Mouse (Mus musculus) midbrain, embryonic 14.5 days (tissue): ENCODE data around the gene Ccnb3. TPM values are rescaled to one million over a fixed set of nuclear protein-coding genes. Genes with fewer than 3 reads are reported as not detected.
A peak's percentile ranks its signal among the peaks of the same experiment; 100 is the strongest.

Experiments
- ATAC-seq: fragments of 200-750 bp; cut with Nextera tagmentation; 2 replicates; pipeline ENCODE4 v1.8.0; 2017; ENCODE audit warnings: moderate number of reproducible peaks, moderate library complexity; ENCODE audit not compliant: low FRiP score, low TSS enrichment
- DNase-seq: peaks from one replicate; pipeline ENCODE4 v3.0.0-alpha.2; 2015
- H3K27ac ChIP-seq: fragments of 300-500 bp; sonication (generic); replicated peaks from 2 replicates; pipeline ENCODE4 v1.5.1; 2014; ENCODE audit warnings: mild to moderate bottlenecking, low read depth, low read length, moderate library complexity
- H3K27me3 ChIP-seq: fragments of 300-500 bp; sonication (generic); 2 replicates; pipeline ENCODE4 v1.6.1; 2014; ENCODE audit warnings: low read length, control low read depth, mixed read lengths; ENCODE audit not compliant: control insufficient read depth, insufficient read depth
- H3K36me3 ChIP-seq: fragments of 300-500 bp; sonication (generic); 2 replicates; pipeline ENCODE4 v1.6.1; 2014; ENCODE audit warnings: low read length, control low read depth; ENCODE audit not compliant: control insufficient read depth, insufficient read depth
- H3K4me1 ChIP-seq: fragments of 300-500 bp; sonication (generic); 2 replicates; pipeline ENCODE4 v1.6.1; 2014; ENCODE audit warnings: mild to moderate bottlenecking, antibody characterized with exemption, low read length, control low read depth; ENCODE audit not compliant: control insufficient read depth, insufficient read depth
- H3K4me2 ChIP-seq: fragments of 300-500 bp; sonication (generic); 2 replicates; pipeline ENCODE4 v1.6.1; 2014; ENCODE audit warnings: mild to moderate bottlenecking, low read length, moderate library complexity
- H3K4me3 ChIP-seq: fragments of 300-500 bp; sonication (generic); replicated peaks from 2 replicates; pipeline ENCODE4 v1.5.1; 2014; ENCODE audit warnings: low read depth, low read length
- H3K9ac ChIP-seq: fragments of 300-500 bp; sonication (generic); replicated peaks from 2 replicates; pipeline ENCODE4 v1.6.1; 2014; ENCODE audit warnings: mild to moderate bottlenecking, low read length, moderate library complexity
- H3K9me3 ChIP-seq: fragments of 300-500 bp; sonication (generic); 2 replicates; pipeline ENCODE4 v1.6.1; 2016; ENCODE audit warnings: low read length, control low read depth, mixed read lengths; ENCODE audit not compliant: control insufficient read depth
- WGBS: fragments of 180-500 bp; shearing (Covaris S2); extraction: QIAGEN DNeasy Blood & Tissue Kit; methylation state at CpG from one replicate; pipeline ENCODE4 v1.1.7; 2014; 5-methylcytosine and 5-hydroxymethylcytosine counted together
- polyA plus RNA-seq: library from polyadenylated mRNA; unstranded; fragments of >200 nt; fragmentation: Nextera tagmentation; extraction: Ambion mirVana; gene quantifications from 2 replicates; pipeline ENCODE4 v1.2.1, GENCODE M21; 2014

Ccnb3 gene
- not detected in 2 replicates for polyA plus RNA-seq

DNA sequence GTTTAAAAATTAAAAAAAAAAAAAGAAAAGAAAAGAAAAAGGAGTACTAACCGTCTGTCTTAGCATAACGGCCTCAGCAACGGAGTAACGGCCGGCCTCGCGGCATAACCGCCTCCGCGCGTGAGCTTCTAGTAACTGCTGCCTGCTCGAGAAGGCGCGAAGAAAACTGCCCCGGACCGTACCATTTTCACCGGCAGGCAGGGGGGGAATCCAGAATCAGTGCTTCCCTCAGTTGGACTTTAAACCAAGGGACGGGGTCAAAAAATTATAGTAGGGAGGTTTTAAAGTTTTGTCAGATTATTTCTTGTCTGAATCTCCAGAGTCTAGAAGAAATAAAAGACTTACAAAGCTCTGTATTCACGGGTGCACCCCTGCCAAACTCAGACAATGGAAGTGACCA, at the start of gene Ccnb3:
Gene Ccnb3 (minus strand): TSS at position 101 of the 400 bp plus-strand sequence.
- 95% methylated on average over 19 of the region's 19 CpGs for WGBS
- Histone ChIP-seq H3K4me3 (no peak within 1 kb of the TSS), H3K9ac (no peak within 1 kb of the TSS), H3K36me3 (no peaks in the 10 kb centered on the region), H3K27me3 (no peaks in the 10 kb centered on the region), H3K27ac (no peak within 1 kb of the TSS), H3K9me3 (no peaks in the 10 kb centered on the region), H3K4me2 (no peak within 1 kb of the TSS), H3K4me1 (no peaks in the 10 kb centered on the region)
- DNase-seq (no peak), ATAC-seq (no peak)

DNA sequence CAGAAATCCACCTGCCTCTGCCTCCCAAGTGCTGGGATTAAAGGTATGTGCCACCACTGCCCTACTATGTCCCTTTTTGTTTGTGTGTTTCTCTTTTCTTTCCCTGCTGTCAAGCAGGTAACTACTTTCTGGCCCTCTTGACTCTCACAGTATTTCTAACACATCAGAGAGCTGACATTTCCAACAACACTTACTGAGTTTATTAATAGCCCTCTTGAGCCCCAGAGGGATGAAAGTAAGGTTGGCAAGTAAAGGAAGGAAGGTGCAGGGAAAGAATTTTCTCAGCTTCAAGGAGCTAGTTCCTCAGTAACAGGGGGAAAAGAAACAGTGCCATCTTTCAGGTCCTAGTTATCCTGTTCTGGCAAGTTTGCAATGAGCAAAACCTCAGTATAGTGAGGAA, 48.9 kb upstream of the Ccnb3 start:
- no peak overlapping the region for H3K4me3 ChIP-seq
- DNase-seq (no peak), ATAC-seq (no peak)
- no peaks in the 10 kb centered on the region for H3K9me3 ChIP-seq
- H3K4me1 ChIP-seq = no peaks in the 10 kb centered on the region
- no peak overlapping the region for H3K9ac ChIP-seq
- no peaks in the 10 kb centered on the region for H3K36me3 ChIP-seq
- no peaks in the 10 kb centered on the region for H3K27me3 ChIP-seq
- no peak overlapping the region for H3K4me2 ChIP-seq
- H3K27ac ChIP-seq = no peak overlapping the region

DNA sequence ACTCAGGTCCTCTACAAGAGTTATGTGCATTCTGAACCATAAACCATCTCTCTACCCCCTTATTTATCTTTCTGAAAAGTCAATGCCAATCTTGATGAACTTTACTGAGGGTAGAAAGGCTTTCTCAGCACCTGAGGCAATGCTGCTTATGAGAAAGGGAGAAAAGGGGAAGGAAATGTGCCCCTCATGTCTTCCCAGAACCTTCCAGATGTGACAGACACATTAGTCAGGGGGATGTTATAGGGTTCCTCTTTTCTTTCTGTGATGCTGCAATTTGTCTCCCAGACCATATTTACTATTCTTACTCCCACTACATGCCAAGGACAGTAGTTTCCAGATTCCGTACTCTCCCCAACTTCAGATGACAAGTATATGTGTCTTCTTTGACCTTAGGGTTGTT, 44.5 kb upstream of the Ccnb3 start:
- DNase-seq = no peak
- Histone ChIP-seq H3K36me3 (no peaks in the 10 kb centered on the region), H3K27me3 (no peaks in the 10 kb centered on the region), H3K4me1 (no peaks in the 10 kb centered on the region), H3K9ac (no peak overlapping the region), H3K27ac (no peak overlapping the region), H3K4me3 (no peak overlapping the region), H3K9me3 (no peaks in the 10 kb centered on the region), H3K4me2 (no peak overlapping the region)
- 87% methylated on average over 1 of the region's 1 CpGs for WGBS
- no peak for ATAC-seq

DNA sequence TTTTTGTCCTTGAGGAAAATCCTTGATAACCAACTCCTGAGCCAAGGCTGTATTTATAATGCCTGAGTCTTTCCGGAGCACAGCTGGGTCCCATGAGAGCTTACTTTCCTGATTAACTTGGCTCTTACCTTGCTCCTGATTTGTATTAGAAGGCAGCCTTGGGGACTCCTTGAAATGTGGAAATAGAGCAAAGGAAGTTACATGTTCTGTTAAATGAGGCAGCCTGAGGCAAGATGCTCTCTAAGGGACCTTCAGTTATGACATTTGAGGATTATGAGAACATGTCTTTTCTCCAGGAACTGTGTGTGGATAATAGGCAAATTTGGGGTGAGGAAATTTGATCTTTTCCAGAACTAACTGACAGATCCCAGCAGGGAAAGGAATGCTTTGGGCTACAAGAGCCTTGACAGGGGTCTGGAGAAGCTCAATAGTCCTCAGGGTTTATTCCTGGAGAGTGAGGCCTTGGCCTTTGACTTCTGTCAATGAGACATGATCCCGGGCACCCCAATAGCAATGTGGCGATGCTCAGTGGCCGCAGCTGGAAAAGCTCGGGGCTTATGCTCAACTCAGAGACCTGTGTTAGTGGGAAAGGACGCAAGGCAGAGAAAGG, 38.5 kb upstream of the Ccnb3 start:
- H3K4me1 ChIP-seq = no peaks in the 10 kb centered on the region
- no peak overlapping the region for H3K27ac ChIP-seq
- DNase-seq (peak; percentile 4), ATAC-seq (no peak)
- no peak overlapping the region for H3K9ac ChIP-seq
- no peaks in the 10 kb centered on the region for H3K36me3 ChIP-seq
- 78% methylated on average over 6 of the region's 6 CpGs for WGBS
- no peaks in the 10 kb centered on the region for H3K27me3 ChIP-seq
- no peak overlapping the region for H3K4me3 ChIP-seq
- H3K9me3 ChIP-seq = no peaks in the 10 kb centered on the region
- H3K4me2 ChIP-seq = no peak overlapping the region

DNA sequence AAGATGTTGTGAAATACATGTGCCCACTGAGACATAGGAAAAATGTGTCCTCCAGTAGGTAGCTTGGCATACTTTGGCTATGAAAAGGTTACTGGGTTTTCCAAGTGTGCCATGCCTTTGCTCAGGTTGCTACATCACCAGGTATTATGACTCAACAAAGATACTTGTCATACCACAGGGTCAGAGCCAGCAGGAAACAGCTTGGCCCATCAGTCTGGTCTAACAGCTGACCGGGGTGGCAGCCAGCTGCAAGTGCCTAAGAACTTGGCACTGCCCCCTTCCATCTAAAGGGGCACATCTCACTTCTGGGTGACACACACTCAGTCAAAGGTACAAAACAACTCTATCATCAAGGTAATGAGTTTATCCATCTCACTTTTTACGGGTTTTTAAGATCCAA, 26.6 kb upstream of the Ccnb3 start:
- Histone ChIP-seq H3K9ac (no peak overlapping the region), H3K4me1 (no peaks in the 10 kb centered on the region), H3K27me3 (no peaks in the 10 kb centered on the region), H3K4me3 (no peak overlapping the region), H3K9me3 (no peaks in the 10 kb centered on the region), H3K27ac (no peak overlapping the region), H3K36me3 (no peaks in the 10 kb centered on the region), H3K4me2 (no peak overlapping the region)
- WGBS = 81% methylated on average over 2 of the region's 2 CpGs
- DNase-seq (no peak), ATAC-seq (no peak)

DNA sequence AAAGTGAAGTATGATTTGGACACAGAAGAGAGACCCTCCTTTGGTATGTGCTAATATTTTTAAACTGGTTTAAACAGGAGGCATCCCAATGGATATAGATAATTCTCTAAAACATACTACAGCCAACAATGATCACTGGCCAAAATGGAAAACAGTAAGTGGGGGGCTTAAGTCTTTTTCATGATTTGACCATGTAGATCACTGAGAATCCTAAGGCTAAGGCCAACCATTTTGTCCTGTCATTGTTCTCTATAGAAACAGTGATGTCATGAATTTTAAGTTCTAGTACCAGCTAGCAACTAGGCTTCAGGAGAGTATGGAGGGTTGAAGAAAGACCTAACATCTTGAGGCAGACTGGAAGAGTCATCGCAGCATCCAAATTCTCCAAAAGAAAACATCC, 25.8 kb upstream of the Ccnb3 start, which contains the start of gene Akap4:
Gene Akap4 (plus strand): TSS at position 301 of the 400 bp plus-strand sequence.
- no peak for ATAC-seq

DNA sequence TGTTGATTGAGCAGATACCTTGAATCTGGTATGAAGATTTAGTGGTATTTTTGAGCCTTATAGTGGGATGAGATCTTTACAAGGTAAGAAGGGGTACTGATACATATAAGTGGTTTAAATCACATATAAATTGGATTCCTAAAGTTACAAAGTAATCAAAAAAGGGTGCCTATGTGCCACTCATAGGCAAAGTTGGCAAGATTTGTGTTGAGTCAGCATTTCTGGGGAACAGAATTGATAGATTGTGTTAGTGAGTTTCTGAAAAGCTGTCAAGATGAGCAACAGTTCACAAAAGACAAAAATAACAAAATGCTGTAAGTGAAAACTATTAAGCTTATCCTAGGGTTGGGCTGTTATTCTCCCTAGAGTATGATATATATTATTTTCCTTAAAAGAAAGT, 22.7 kb upstream of the Ccnb3 start:
- no peak overlapping the region for H3K9ac ChIP-seq
- ATAC-seq (no peak), DNase-seq (no peak)
- no peak overlapping the region for H3K4me3 ChIP-seq
- no peaks in the 10 kb centered on the region for H3K9me3 ChIP-seq
- H3K4me2 ChIP-seq = no peak overlapping the region
- H3K27me3 ChIP-seq = no peaks in the 10 kb centered on the region
- no peaks in the 10 kb centered on the region for H3K36me3 ChIP-seq
- no peak overlapping the region for H3K27ac ChIP-seq
- H3K4me1 ChIP-seq = no peaks in the 10 kb centered on the region

More for the DNA sequence above, 25.8 kb upstream of the Ccnb3 start, which contains the start of gene Akap4:
- Histone ChIP-seq H3K9me3 (no peaks in the 10 kb centered on the region), H3K4me2 (no peak within 1 kb of the TSS), H3K27ac (no peak within 1 kb of the TSS), H3K27me3 (no peaks in the 10 kb centered on the region), H3K4me1 (no peaks in the 10 kb centered on the region), H3K9ac (no peak within 1 kb of the TSS), H3K36me3 (no peaks in the 10 kb centered on the region), H3K4me3 (no peak within 1 kb of the TSS)
- WGBS = 100% methylated on average over 1 of the region's 1 CpGs
- DNase-seq = no peak

DNA sequence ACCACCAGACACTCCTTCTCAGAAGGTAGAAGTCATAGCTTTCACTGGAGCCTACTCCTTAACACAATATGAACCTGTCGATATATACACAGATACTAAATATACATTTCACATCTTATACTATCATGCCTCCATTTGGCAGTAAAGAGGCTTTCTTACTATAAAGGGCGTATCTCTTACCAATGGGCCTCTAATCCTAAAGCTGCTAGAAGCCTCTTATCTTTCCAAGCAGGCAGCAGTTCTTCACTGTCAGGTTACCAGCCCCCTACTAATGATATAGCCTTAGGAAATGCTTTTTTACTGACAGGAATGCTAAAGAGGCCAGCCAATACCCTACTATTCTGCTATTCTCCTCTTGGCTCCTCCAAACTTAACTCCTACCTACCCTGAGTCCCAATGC, 16.2 kb upstream of the Ccnb3 start:
- ATAC-seq = no peak
- Histone ChIP-seq H3K9ac (no peak overlapping the region), H3K36me3 (no peaks in the 10 kb centered on the region), H3K27me3 (no peaks in the 10 kb centered on the region), H3K9me3 (no peaks in the 10 kb centered on the region), H3K4me3 (no peak overlapping the region), H3K4me2 (no peak overlapping the region), H3K27ac (no peak overlapping the region), H3K4me1 (no peaks in the 10 kb centered on the region)
- WGBS = 78% methylated on average over 2 of the region's 2 CpGs
- DNase-seq = peak; percentile 1

DNA sequence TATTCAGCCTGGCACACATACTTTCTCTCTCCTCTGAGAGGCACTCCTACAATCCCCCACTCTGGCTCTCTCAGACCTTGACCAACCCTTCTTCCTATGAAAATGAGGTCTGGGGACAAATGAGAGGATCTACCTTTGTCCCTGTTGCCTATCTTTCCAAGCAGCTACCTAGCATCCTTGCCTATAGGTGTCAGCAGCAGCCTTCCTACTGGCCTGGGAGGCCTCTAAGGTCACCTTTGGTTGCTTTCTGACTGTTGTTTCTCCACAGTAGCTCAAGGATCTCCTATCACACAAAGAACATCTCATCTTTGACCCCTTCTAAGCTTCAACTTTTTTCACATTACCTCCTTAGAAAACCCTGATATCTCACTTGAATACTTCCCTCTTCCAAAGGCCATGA, 15.6 kb upstream of the Ccnb3 start:
- H3K27ac ChIP-seq = no peak overlapping the region
- H3K4me2 ChIP-seq = no peak overlapping the region
- no peaks in the 10 kb centered on the region for H3K27me3 ChIP-seq
- H3K4me1 ChIP-seq = no peaks in the 10 kb centered on the region
- H3K36me3 ChIP-seq = no peaks in the 10 kb centered on the region
- DNase-seq (no peak), ATAC-seq (no peak)
- H3K4me3 ChIP-seq = no peak overlapping the region
- no peaks in the 10 kb centered on the region for H3K9me3 ChIP-seq
- H3K9ac ChIP-seq = no peak overlapping the region
